Mouse (Mus musculus): ENCODE measurements around the gene Med8. TPM values are rescaled to one million over a fixed set of nuclear protein-coding genes. Genes with fewer than 3 reads are reported as not detected.

Gene Med8
- total RNA-seq, 2 experiments from 2014 or later: 76.5 to 78.8 TPM

DNA sequence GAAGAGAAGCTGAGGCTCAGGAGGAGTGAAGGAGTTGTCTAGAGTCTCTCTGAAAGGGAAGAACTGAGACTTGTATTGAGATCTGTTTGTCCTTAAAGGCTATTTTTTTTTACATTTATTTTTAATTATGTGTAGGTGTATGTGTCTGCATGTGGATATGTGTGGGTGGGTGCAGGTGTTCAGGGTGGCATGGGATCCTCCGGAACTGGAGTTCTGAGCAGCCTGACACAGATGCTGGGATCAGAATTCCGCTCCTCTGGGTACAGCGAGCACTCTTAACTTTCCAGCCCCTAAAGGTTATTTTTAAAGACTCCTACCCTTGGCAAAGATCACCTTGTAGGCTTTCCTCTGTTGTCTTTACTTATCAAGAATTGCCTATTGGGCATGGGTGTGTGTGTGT, 55.8 kb downstream of the Med8 start:
- no peak for DNase-seq (ENCODE audit: low spot score in 2 of 2)

Other genes starting within 250 kb of the Med8 start
- 10 to 100 TPM; 61.5 to 66.3 TPM for gene Kdm4a, start 229.3 kb upstream of the Med8 start, total RNA-seq (2021)
- gene Ptprf, start 117.9 kb upstream of the Med8 start, total RNA-seq (2021): 100 to 1,000 TPM; 102 to 120 TPM
- 10 to 100 TPM; 38.6 to 39.3 TPM for gene Szt2, start 64 bp upstream of the Med8 start, total RNA-seq (2021)
- 10 to 100 TPM; 75.5 to 84.0 TPM for gene Elovl1, start 18.8 kb downstream of the Med8 start, total RNA-seq (2021)
- 10 to 100 TPM; 41.3 to 42.0 TPM for gene Cdc20, start 28.0 kb downstream of the Med8 start, total RNA-seq (2021)
- under 1 TPM; 0.17 to 0.54 TPM for gene Mpl, start 48.2 kb downstream of the Med8 start, total RNA-seq (2021)
- gene Tie1, start 80.7 kb downstream of the Med8 start, total RNA-seq (2021): 10 to 100 TPM; 55.6 to 56.8 TPM
- gene 2610528J11Rik, start 117.7 kb downstream of the Med8 start, total RNA-seq (2021): 1 to 10 TPM; 1.1 to 5.1 TPM
- gene Tmem125, start 134.7 kb downstream of the Med8 start, total RNA-seq (2021): 1 to 10 TPM; 1.2 to 1.9 TPM
- gene Cfap57, start 211.4 kb downstream of the Med8 start, total RNA-seq (2021): under 1 TPM; 0.08 to 0.11 TPM
- 10 to 100 TPM; 72.5 to 84.1 TPM for gene Ebna1bp2, start 211.5 kb downstream of the Med8 start, total RNA-seq (2021)
- not detected for gene Olfr62, start 249.6 kb downstream of the Med8 start, total RNA-seq (2021)

All from adrenal gland, postnatal 4 days (tissue).